Mouse (Mus musculus) E14TG2a.4 (cell line): ENCODE data around the gene Prrt1.

Source experiments
- H3K27me3 ChIP-seq: 2 replicates; pipeline ENCODE4 v1.6.1; 2014; ENCODE audit warnings: low read length, control low read depth; ENCODE audit not compliant: insufficient read depth
- H3K36me3 ChIP-seq: 2 replicates; pipeline ENCODE4 v1.6.1; 2014; ENCODE audit warnings: low read length, control low read depth; ENCODE audit not compliant: insufficient read depth
- H3K4me1 ChIP-seq: replicated peaks from 2 replicates; pipeline ENCODE4 v1.6.1; 2014; ENCODE audit warnings: low read depth, low read length, control low read depth
- H3K4me3 ChIP-seq: replicated peaks from 2 replicates; pipeline ENCODE4 v1.5.1; 2014; ENCODE audit warnings: mild to moderate bottlenecking, low read length
- H3K9me3 ChIP-seq: 2 replicates; pipeline ENCODE4 v1.6.1; 2014; ENCODE audit warnings: low read length, control low read depth
- CTCF ChIP-seq: conservative IDR thresholded peaks from 2 replicates; pipeline ENCODE4 v1.5.1; 2014; ENCODE audit warnings: low read length
- NANOG ChIP-seq: IDR thresholded peaks from 2 replicates; pipeline ENCODE4 v1.6.1; 2014; ENCODE audit warnings: borderline replicate concordance, low read length, mixed read lengths

Prrt1 gene

DNA sequence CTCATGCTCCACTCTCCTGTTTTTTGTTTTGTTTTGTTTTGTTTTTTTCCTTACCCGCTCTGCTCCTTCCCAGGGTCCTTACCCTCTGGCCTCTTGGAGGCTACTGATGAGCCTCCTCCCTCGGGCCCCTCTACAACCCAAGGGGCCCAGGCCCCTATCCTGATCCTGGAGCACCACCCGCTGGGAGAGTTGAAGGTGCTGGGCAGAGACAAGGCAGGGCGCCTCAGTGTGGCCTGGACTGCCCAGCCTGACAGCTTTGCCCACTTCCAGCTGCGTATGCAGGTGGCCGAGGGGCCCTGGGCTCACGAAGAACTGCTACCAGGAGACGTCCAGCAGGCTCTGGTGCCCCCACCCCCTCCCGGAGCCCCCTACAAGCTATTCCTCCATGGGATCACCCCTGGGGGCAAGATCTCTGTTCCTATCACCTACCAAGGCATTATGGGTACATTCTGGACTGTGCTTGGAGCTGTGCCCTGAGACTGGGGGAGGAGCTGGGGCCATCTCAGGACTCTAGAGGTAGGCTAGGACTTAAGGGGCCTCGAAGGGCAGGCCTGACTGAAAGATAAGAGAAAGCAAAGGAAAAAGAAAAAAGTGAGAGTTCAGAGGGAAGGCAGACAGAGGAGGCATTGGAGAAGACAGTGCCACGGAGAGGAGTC, 52.7 kb downstream of the Prrt1 start:
- H3K9me3 ChIP-seq = no peaks in the 10 kb centered on the region
- peaks cover 91% of the 10 kb centered on the region for H3K27me3 ChIP-seq
- no peaks in the 10 kb centered on the region for H3K36me3 ChIP-seq
- peaks cover 51% of the 10 kb centered on the region for H3K4me1 ChIP-seq
- no peak overlapping the region for H3K4me3 ChIP-seq
- TF ChIP-seq CTCF (no peak), NANOG (no peak)
